Mouse (Mus musculus): ENCODE measurements around the gene Adamtsl3.

DNA sequence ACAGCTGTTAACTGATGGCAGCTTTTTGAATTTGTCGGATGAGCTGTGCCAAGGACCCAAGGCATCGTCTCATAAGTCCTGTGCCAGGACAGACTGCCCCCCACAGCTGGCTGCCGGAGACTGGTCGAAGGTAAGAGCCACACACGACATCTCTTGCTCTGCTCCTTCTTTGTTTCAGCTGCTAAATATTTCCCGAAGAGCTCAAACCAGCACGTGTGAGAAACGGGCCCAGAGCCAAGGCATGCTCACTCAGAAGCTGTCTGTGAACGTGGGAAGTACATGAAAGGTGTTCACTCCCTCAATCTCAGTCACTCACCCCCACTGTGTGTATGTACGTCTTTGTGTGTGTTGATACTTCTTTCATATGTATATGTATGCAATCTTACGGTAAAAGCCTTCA lies 221.6 kb downstream of the Adamtsl3 start:
- no peak for TF ChIP-seq EP300 (IDR thresholded peaks at IDR 0.05; ENCODE audit: insufficient read depth, low read depth, low read length)
- no peak for TF ChIP-seq POLR2A (IDR thresholded peaks at IDR 0.05; ENCODE audit: insufficient read depth, low read length)

Measured in ES-Bruce4 (cell line).